Mouse (Mus musculus) layer of hippocampus, adult 9-10 months (tissue): ENCODE measurements around the gene Olfr1511.
A peak's percentile ranks its signal among the peaks of the same experiment; 100 is the strongest.
"Not testable (repeated sequence)": the region's sequence is repeated elsewhere in the genome, so short reads cannot be mapped to it uniquely, and the experiment has no call there.

Experiments
- DNase-seq: peaks from one replicate; pipeline ENCODE4 v3.0.0; 2022; ENCODE audit warnings: low spot score

Gene Olfr1511

DNA sequence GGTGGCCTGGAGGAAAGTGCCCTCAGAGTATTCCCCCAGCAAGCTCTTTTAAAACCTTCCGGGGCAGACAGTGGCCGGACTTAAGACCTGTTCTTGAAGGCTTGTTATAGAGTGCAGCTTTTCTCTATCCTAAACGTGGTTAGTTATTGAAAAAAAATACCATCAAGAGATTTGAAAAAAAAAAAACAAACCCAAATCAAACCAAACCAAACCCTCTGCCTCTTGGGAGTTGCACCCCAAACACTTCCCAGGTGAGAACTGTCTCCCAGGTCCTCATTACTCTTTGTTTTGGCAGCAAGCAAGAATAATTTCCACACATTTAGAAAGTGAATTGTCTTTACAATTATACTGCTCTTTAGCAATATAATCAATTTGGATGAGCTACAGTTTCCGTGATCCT lies at the start of gene Olfr1511:
Olfr1511 (minus strand) TSS at position 101 of the 400 bp plus-strand sequence.
- DNase-seq: no peak

- DNase-seq: no peak
Observed at GRCm38 (mm10) chr14:52442690-52443089, 45.5 kb upstream of the Olfr1511 start, which contains the start of gene Olfr1509. TSS of gene Olfr1509 (plus strand) at chr14:52442990.

GRCm38 (mm10) chr14:52427686-52428085 lies 30.5 kb upstream of the Olfr1511 start:
- DNase-seq: no peak

DNA sequence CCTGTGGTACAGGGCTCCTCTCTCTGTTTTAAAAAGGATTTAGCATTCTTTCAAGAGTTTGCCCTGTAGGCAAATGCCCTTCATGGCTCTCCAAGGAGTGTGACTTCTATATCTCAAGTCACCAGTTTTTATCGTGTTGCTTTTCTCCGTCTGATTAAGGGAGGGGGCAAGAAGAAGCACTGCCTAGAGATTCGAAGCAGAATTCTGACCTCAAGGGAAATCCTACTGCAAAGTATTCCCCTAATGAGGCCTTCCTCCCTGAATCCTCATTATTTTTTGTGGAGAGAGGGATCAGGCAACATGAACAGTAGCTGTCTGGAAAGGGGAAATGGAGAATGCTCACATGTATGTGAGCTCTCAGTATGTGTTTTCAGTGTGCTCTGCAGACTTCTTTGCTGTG lies 17.1 kb upstream of the Olfr1511 start, which contains the start of gene Olfr1510:
Olfr1510 (minus strand) TSS at position 101 of the 400 bp plus-strand sequence.
- DNase-seq: no peak

DNA sequence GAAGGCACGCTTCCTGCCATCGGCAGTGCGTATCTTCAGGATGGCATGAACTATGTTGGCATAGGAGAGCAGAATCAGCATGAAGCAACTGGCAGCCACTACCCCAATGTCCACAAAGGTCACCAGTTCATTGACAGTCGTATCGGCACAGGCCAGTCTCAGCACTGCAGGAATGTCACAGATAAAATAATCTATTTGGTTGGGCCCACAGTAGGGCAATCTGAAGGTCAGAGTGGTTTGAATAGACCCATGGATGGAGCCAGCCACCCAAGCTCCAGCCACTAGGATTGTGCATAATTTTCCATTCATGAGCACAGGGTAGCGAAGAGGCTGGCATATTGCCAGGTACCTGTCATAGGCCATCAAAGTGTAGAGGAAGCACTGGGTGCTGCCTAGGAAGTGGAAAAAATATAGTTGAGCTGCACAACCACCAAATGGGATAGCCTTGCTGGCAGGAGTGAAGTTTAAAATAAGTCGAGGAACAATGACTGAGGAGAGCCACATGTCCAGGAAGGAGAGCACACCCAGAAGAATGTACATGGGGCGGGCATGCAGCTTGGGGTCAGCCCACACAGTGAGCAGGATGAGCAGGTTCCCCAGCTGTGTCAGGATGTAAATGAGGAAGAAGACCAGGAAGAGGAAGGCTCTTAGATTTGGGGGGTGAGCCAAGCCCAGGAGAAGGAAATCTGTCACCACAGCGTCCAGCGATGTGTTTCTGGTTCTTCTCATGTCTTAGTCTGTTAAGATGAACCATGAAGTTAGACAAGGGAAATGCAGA lies 13.2 kb upstream of the Olfr1511 start:
- not testable (repeated sequence) for DNase-seq

DNA sequence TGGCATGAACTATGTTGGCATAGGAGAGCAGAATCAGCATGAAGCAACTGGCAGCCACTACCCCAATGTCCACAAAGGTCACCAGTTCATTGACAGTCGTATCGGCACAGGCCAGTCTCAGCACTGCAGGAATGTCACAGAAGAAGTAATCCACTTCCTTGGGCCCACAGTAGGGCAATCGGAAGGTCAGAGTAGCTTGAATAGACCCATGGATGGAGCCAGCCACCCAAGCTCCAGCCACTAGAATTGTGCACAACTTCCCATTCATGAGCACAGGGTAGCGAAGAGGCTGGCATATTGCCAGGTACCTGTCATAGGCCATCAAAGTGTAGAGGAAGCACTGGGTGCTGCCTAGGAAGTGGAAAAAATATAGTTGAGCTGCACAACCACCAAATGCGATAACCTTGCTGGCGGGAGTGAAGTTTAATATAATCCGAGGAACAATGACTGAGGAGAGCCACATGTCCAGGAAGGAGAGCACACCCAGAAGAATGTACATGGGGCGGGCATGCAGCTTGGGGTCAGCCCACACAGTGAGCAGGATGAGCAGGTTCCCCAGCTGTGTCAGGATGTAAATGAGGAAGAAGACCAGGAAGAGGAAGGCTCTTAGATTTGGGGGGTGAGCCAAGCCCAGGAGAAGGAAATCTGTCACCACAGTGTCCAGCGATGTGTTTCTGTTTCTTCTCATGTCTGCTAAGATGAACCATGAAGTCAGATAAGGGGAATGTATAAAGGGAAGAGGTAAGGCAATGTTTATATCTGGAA lies 6.9 kb downstream of the Olfr1511 start:
- not testable (repeated sequence) for DNase-seq

DNA sequence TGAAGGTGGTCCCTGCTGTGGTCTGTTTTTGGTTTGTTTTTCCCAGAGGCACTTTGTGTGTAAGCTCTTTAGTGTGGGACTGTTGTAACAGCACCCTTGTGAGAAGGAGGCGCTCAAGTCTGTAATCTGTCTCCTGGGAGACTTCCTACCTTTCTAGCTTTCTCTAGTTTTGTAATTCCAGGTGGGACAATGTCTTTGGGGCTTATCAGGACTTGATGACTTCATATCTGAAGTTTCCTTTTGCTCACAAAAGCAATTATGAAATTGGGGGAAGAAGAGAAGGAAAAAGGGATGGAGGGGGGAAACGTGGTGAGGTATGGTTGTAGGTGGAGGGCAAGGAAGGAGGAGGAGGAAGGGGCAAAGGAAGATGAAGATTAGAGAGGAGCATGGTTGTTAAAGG lies 18.1 kb downstream of the Olfr1511 start, which contains the start of gene Olfr1512:
Olfr1512 (minus strand) TSS at position 101 of the 400 bp plus-strand sequence.
- DNase-seq: no peak

- DNase-seq: peak; percentile 7
Observed at GRCm38 (mm10) chr14:52368741-52369140, 28.4 kb downstream of the Olfr1511 start.

DNA sequence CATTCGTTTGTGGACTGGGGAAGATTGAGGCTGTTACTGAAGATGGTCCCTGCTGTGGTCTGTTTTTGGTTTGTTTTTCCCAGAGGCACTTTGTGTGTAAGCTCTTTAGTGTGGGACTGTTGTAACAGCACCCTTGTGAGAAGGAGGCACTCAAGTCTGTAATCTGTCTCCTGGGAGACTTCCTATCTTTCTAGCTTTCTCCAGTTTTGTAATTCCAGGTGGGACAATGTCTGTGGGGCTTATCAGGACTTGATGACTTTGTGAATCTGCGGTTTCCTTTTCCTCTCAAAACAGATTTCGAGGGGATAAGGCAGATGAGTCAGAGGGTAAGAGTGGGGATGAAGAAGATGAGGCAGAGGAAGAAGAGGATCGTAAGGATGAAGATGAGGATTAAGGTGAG lies 40.9 kb downstream of the Olfr1511 start, which contains the start of gene Olfr1513:
Olfr1513 (minus strand) TSS at position 101 of the 400 bp plus-strand sequence.
- DNase-seq: no peak
